Mouse (Mus musculus) ovary, adult 2 months (tissue): ENCODE data around the gene Gpr156. TPM values are rescaled to one million over a fixed set of nuclear protein-coding genes. Genes with fewer than 3 reads are reported as not detected.

Experiments
- polyA plus RNA-seq: library from polyadenylated mRNA; depleted of rRNA; stranded (reverse); fragments of >200 nt; gene quantifications from 2 replicates; pipeline ENCODE4 v1.2.3, GENCODE M21; 2012; rRNA removed

Gene Gpr156
- 0.17 and 0.20 TPM in 2 replicates for polyA plus RNA-seq

DNA sequence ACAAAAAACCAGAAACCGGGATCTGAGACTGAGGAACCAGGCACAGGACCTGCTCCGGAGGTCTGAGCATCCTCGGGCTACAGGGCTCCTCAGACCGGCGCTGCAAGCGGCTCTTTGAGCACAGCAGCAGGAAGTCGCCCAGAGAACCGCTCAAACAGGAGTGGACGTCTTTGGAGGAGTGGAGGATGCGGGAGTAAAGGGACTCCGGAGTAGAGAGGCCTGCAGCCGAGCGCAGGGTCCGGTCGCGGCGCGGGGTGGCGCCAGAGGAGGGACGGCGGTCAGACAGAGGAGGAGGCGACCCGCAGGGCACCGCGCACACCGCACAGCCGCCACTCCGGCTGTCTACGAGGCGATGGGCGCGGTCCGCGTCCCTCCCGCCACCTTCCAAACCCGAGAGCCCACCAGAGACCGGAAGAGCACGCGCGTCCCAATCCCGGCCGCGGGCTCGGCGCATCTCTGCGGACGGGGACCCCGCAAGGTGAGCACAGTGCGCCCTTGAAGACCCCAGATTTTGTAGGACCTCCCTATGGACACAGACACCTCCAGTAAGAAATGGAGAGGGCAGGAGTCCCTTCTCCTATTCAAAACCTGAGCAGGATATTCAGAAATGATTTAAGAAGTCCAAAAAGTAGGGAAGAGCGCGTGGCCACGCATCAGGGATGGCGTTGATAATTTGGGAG, at the start of gene Gpr156:
Gene Gpr156, plus strand, starts transcription at position 359 of the 680 bp plus-strand sequence.

DNA sequence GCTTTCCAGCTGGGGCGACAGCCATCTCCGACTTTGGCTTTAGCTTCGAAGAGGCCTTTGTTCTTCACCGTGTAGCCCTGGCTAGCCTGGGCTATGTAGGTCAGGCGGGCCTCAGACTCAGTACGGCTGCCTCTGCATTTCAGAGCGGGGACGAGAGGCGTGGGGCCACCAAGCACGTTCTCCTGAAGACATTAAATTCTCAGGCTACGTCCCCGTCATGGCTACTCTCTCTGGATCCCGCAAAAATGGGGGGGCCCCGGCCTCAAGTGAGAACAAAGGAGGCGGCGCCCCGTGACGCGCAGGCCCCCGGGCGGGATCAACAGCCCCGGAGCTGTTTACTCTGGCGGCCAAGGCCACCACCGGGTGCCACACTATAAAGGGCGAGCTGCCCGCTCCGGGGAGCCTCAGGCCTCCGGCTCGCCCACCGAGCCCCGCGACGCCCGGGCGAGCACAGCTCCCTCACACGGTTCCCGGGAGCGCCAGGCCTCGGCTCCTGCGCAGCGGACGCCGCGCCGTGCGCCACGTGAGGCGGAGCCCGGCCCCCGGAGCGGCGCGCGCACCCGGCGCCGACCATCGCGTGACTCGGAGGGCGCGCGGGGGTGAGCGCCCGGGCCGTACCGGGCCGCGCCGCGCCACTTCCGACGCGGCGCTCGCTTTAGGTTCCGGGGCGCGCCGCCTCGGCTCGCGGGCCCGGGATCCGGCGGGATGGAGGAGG, 48.3 kb upstream of the Gpr156 start, which contains the start of gene Lrrc58:
Gene Lrrc58, plus strand, starts transcription at position 599 of the 715 bp plus-strand sequence.

Other genes with a start within 250 kb of the Gpr156 start
- gene Fstl1, start 139.6 kb upstream of the Gpr156 start, polyA plus RNA-seq = 45.4 and 45.8 TPM in 2 replicates
- 0.23 TPM in 1 of 2 replicates, not detected in the other for gene Gm36028, start 55.4 kb upstream of the Gpr156 start, polyA plus RNA-seq
- 28.3 and 36.3 TPM in 2 replicates for gene Lrrc58, start 48.1 kb upstream of the Gpr156 start, polyA plus RNA-seq
- gene Gsk3b, start 172.5 kb downstream of the Gpr156 start, polyA plus RNA-seq = 21.4 and 25.9 TPM in 2 replicates